Mouse (Mus musculus): ENCODE data around the gene Lrrc4b. TPM values are rescaled to one million over a fixed set of nuclear protein-coding genes. Genes with fewer than 3 reads are reported as not detected.

Gene Lrrc4b
- polyA plus RNA-seq, 1 experiment: not detected

GRCm38 (mm10) chr7:44463056-44463425, 34.2 kb downstream of the Lrrc4b start:
- H3ac ChIP-seq (ENCODE audit: control insufficient read depth, insufficient read length, low read depth): no peak overlapping the region
- H3K79me3 ChIP-seq (ENCODE audit: low read depth): no peaks in the 10 kb centered on the region
- H3K4me3 ChIP-seq (ENCODE audit: insufficient read depth, poor library complexity, severe bottlenecking): no peak overlapping the region
- peaks cover 56% of the 10 kb centered on the region for H3K27me3 ChIP-seq (ENCODE audit: control insufficient read depth, insufficient read depth, insufficient read length)
- TF ChIP-seq CEBPB (IDR thresholded peaks at IDR 0.05; ENCODE audit: low read depth) (no peak), MYOG (IDR thresholded peaks at IDR 0.05; ENCODE audit: control insufficient read depth, extremely low read depth, insufficient read length) (no peak), MAX (IDR thresholded peaks at IDR 0.05) (no peak), USF1 (IDR thresholded peaks at IDR 0.05; ENCODE audit: low read depth) (no peak), CTCF (IDR thresholded peaks at IDR 0.05; ENCODE audit: control insufficient read depth, insufficient read depth, insufficient read length) (no peak), FOSL1 (IDR thresholded peaks at IDR 0.05; ENCODE audit: insufficient read depth, low read length, poor library complexity, severe bottlenecking) (no peak), MYOD1 (IDR thresholded peaks at IDR 0.05; ENCODE audit: control insufficient read depth, insufficient read length, low read depth) (no peak)
- no peaks in the 10 kb centered on the region for H3K79me2 ChIP-seq (ENCODE audit: control insufficient read depth, insufficient read depth)
- no peaks in the 10 kb centered on the region for H3K36me3 ChIP-seq (ENCODE audit: control insufficient read depth, insufficient read depth)

DNA sequence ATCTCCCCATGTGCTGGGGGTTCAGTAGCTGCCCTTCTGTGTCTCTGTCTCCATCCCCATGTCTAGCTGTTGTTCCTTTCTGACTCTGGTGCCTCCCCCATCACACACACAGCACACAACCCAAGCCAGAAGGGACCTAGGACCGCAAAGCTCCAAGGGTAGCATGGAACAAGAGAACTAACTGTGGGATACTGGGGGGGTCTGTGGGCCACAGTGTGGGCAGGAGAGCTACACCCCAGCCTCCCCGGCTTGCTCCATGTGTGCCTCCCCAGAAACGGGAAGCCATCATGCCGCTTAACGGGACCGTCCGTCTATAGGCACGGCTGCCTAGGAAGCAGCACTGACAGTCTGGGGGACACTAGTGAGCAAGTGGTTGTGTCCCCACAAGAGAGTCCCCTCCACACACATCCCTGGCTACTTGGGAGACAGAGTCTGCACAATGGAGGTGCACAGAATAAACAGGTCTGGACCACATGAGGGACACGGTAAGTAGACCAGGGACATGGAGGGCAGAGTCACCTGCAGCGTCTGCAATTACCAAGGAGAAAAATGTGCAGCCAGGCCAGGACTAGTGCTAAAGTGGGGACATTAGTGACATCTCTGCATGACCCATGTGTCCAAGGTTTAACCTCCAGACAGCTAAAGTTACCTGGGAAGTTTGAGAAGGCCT, 34.9 kb downstream of the Lrrc4b start:
- no peak overlapping the region for H3ac ChIP-seq (ENCODE audit: control insufficient read depth, insufficient read length, low read depth)
- no peaks in the 10 kb centered on the region for H3K79me3 ChIP-seq (ENCODE audit: low read depth)
- peaks cover 56% of the 10 kb centered on the region for H3K27me3 ChIP-seq (ENCODE audit: control insufficient read depth, insufficient read depth, insufficient read length)
- H3K79me2 ChIP-seq (ENCODE audit: control insufficient read depth, insufficient read depth): no peaks in the 10 kb centered on the region
- TF ChIP-seq USF1 (IDR thresholded peaks at IDR 0.05; ENCODE audit: low read depth) (no peak), CTCF (IDR thresholded peaks at IDR 0.05; ENCODE audit: control insufficient read depth, insufficient read depth, insufficient read length) (no peak), MYOD1 (IDR thresholded peaks at IDR 0.05; ENCODE audit: control insufficient read depth, insufficient read length, low read depth) (no peak), MAX (IDR thresholded peaks at IDR 0.05) (no peak)
- no peak overlapping the region for H3K4me3 ChIP-seq (ENCODE audit: insufficient read depth, poor library complexity, severe bottlenecking)
- no peaks in the 10 kb centered on the region for H3K36me3 ChIP-seq (ENCODE audit: control insufficient read depth, insufficient read depth)

DNA sequence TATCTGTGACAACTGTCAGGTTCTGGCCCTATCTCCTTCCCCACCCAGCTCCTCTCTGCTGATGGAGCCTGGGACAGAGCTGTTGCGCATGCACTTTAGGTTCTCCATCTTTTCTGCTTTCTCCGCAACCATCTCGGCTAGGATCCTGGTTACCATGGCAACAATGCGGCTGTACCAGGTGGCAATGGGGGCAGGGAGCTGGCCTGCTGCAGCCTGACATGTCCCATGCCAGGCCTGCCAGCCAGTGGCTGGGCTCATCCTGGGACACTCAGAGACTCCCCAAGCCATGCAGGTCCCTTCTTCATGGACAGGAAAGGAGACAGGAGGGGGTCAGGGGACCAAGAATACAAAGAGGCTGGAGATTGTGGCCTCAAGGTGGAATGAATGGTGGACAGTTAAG, 35.7 kb downstream of the Lrrc4b start:
- TF ChIP-seq MYOD1 (IDR thresholded peaks at IDR 0.05; ENCODE audit: control insufficient read depth, insufficient read length, low read depth) (no peak), CEBPB (IDR thresholded peaks at IDR 0.05; ENCODE audit: low read depth) (no peak), USF1 (IDR thresholded peaks at IDR 0.05; ENCODE audit: low read depth) (no peak), CTCF (IDR thresholded peaks at IDR 0.05; ENCODE audit: control insufficient read depth, insufficient read depth, insufficient read length) (no peak), MAX (IDR thresholded peaks at IDR 0.05) (no peak), MYOG (IDR thresholded peaks at IDR 0.05; ENCODE audit: control insufficient read depth, extremely low read depth, insufficient read length) (no peak), FOSL1 (IDR thresholded peaks at IDR 0.05; ENCODE audit: insufficient read depth, low read length, poor library complexity, severe bottlenecking) (no peak)
- Histone ChIP-seq H3K4me3 (ENCODE audit: insufficient read depth, poor library complexity, severe bottlenecking) (no peak overlapping the region), H3ac (ENCODE audit: control insufficient read depth, insufficient read length, low read depth) (no peak overlapping the region), H3K36me3 (ENCODE audit: control insufficient read depth, insufficient read depth) (no peaks in the 10 kb centered on the region), H3K79me3 (ENCODE audit: low read depth) (no peaks in the 10 kb centered on the region), H3K27me3 (ENCODE audit: control insufficient read depth, insufficient read depth, insufficient read length) (peaks cover 52% of the 10 kb centered on the region), H3K79me2 (ENCODE audit: control insufficient read depth, insufficient read depth) (no peaks in the 10 kb centered on the region)

GRCm38 (mm10) chr7:44465111-44465510, 36.3 kb downstream of the Lrrc4b start, which contains the start of gene Aspdh:
Aspdh (plus strand) TSS chr7:44465391.
- Histone ChIP-seq H3K79me3 (ENCODE audit: low read depth) (no peaks in the 10 kb centered on the region), H3K27me3 (ENCODE audit: control insufficient read depth, insufficient read depth, insufficient read length) (peaks cover 46% of the 10 kb centered on the region), H3K36me3 (ENCODE audit: control insufficient read depth, insufficient read depth) (no peaks in the 10 kb centered on the region), H3ac (ENCODE audit: control insufficient read depth, insufficient read length, low read depth) (no peak within 1 kb of the TSS), H3K4me3 (ENCODE audit: insufficient read depth, poor library complexity, severe bottlenecking) (no peak within 1 kb of the TSS), H3K79me2 (ENCODE audit: control insufficient read depth, insufficient read depth) (no peaks in the 10 kb centered on the region)
- TF ChIP-seq CEBPB (IDR thresholded peaks at IDR 0.05; ENCODE audit: low read depth) (no peak), MAX (IDR thresholded peaks at IDR 0.05) (no peak), FOSL1 (IDR thresholded peaks at IDR 0.05; ENCODE audit: insufficient read depth, low read length, poor library complexity, severe bottlenecking) (no peak), MYOD1 (IDR thresholded peaks at IDR 0.05; ENCODE audit: control insufficient read depth, insufficient read length, low read depth) (no peak), USF1 (IDR thresholded peaks at IDR 0.05; ENCODE audit: low read depth) (no peak), CTCF (IDR thresholded peaks at IDR 0.05; ENCODE audit: control insufficient read depth, insufficient read depth, insufficient read length) (no peak), MYOG (IDR thresholded peaks at IDR 0.05; ENCODE audit: control insufficient read depth, extremely low read depth, insufficient read length) (no peak)

DNA sequence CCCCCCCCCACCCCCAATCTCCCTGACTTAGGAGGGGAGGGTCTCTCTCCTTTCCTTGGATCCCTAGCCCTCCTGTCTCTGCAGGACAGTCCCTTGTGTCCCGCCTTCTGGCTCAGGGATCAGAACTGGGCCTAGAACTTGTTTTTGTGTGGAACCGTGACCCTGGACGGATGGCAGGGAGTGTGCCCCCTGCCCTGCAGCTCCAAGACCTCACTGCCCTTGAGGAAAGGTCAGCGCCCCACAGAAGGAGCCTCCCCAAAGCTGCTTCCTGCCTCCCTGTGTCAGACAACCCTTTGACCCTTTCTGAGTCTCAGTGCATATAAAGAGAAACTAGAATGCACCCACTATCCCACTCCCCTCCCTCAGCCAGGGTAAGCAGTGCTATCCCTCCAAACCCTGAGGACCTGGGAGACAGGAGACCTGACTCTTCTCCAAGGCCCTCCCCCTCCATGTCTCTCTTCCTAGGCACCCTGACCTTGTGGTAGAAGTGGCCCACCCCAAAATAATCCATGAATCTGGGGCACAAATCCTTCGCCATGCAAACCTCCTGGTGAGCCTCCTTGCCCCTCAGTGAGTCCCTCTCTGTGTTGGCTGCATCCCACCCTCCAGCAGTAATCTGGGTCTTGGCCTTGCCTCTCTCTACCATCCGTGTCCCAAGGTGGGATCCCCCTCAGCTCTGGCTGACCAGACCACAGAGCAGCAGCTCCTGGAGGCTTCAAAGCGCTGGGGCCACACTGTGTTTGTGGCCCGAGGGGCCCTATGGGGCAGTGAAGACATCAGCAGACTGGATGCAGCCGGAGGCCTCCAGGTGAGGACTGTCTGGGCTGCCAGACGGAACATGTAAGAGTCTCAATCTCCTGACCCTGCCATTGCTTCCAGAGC, 37.4 kb downstream of the Lrrc4b start:
- Histone ChIP-seq H3K36me3 (ENCODE audit: control insufficient read depth, insufficient read depth) (no peaks in the 10 kb centered on the region), H3K4me3 (ENCODE audit: insufficient read depth, poor library complexity, severe bottlenecking) (no peak overlapping the region), H3K27me3 (ENCODE audit: control insufficient read depth, insufficient read depth, insufficient read length) (peaks cover 35% of the 10 kb centered on the region), H3K79me3 (ENCODE audit: low read depth) (no peaks in the 10 kb centered on the region), H3ac (ENCODE audit: control insufficient read depth, insufficient read length, low read depth) (no peak overlapping the region), H3K79me2 (ENCODE audit: control insufficient read depth, insufficient read depth) (no peaks in the 10 kb centered on the region)
- TF ChIP-seq MYOD1 (IDR thresholded peaks at IDR 0.05; ENCODE audit: control insufficient read depth, insufficient read length, low read depth): no peak
- TF ChIP-seq MYOG (IDR thresholded peaks at IDR 0.05; ENCODE audit: control insufficient read depth, extremely low read depth, insufficient read length): no peak
- no peak for TF ChIP-seq USF1 (IDR thresholded peaks at IDR 0.05; ENCODE audit: low read depth)
- TF ChIP-seq MAX (IDR thresholded peaks at IDR 0.05): no peak
- TF ChIP-seq FOSL1 (IDR thresholded peaks at IDR 0.05; ENCODE audit: insufficient read depth, low read length, poor library complexity, severe bottlenecking): no peak
- TF ChIP-seq CEBPB (IDR thresholded peaks at IDR 0.05; ENCODE audit: low read depth): no peak
- TF ChIP-seq CTCF (IDR thresholded peaks at IDR 0.05; ENCODE audit: control insufficient read depth, insufficient read depth, insufficient read length): no peak
